Mouse (Mus musculus): ENCODE measurements around the gene Tmem205. TPM values are rescaled to one million over a fixed set of nuclear protein-coding genes. Genes with fewer than 3 reads are reported as not detected.

Gene Tmem205
- polyA plus RNA-seq, 1 experiment from 2014 or later: 58.8 TPM

- 13% methylated on average over 23 of the region's 23 CpGs for WGBS
- peaks cover 26% of the 10 kb centered on the region for H3K27me3 ChIP-seq (ENCODE audit: control insufficient read depth, insufficient read depth, low read length)
Observed at GRCm38 (mm10) chr9:21944267-21944666, 16.9 kb upstream of the Tmem205 start.

GRCm38 (mm10) chr9:21943638-21944037 lies 16.3 kb upstream of the Tmem205 start:
- H3K4me2 ChIP-seq (ENCODE audit: low read length): no peak overlapping the region

More at GRCm38 (mm10) chr9:21944267-21944666, 16.9 kb upstream of the Tmem205 start:
- Histone ChIP-seq H3K9me3 (ENCODE audit: control insufficient read depth, low read length) (no peaks in the 10 kb centered on the region), H3K4me2 (ENCODE audit: low read length) (peak overlapping the region; percentile 22), H3K9ac (ENCODE audit: low read length) (no peak overlapping the region), H3K4me3 (ENCODE audit: control insufficient read depth in 1 of 2, insufficient read depth in 1 of 2, low read depth in 1 of 2, low read length in 2 of 2) (no peak overlapping the region), H3K27ac (replicated peaks in 1 of 2; ENCODE audit: control insufficient read depth in 1 of 2, insufficient read depth in 1 of 2, low read depth in 2 of 2, low read length in 2 of 2) (no peak overlapping the region), H3K4me1 (ENCODE audit: control insufficient read depth in 2 of 2, insufficient read depth in 2 of 2, low read length in 2 of 2) (0 out of 4 replicates have a peak, but pooled peaks cover 0 to 3% of the 10 kb centered on the region in 2 experiments), H3K36me3 (ENCODE audit: control insufficient read depth, insufficient read depth, low read length) (no peaks in the 10 kb centered on the region)
- no peak for ATAC-seq (ENCODE audit: insufficient number of reproducible peaks, insufficient read depth, low FRiP score, low read depth)

GRCm38 (mm10) chr9:21943046-21943445 lies 15.7 kb upstream of the Tmem205 start:
- H3K4me2 ChIP-seq (ENCODE audit: low read length): no peak overlapping the region
- H3K9ac ChIP-seq (ENCODE audit: low read length): no peak overlapping the region
- H3K9me3 ChIP-seq (ENCODE audit: control insufficient read depth, low read length): no peaks in the 10 kb centered on the region
- peaks cover 21% of the 10 kb centered on the region for H3K27me3 ChIP-seq (ENCODE audit: control insufficient read depth, insufficient read depth, low read length)
- no peak overlapping the region for H3K27ac ChIP-seq (replicated peaks in 1 of 2; ENCODE audit: control insufficient read depth in 1 of 2, insufficient read depth in 1 of 2, low read depth in 2 of 2, low read length in 2 of 2)
- H3K4me1 ChIP-seq (ENCODE audit: control insufficient read depth in 2 of 2, insufficient read depth in 2 of 2, low read length in 2 of 2): 0 out of 4 replicates have a peak, but pooled peaks cover 0 to 3% of the 10 kb centered on the region in 2 experiments
- no peak for ATAC-seq (ENCODE audit: insufficient number of reproducible peaks, insufficient read depth, low FRiP score, low read depth)
- no peak overlapping the region for H3K4me3 ChIP-seq (ENCODE audit: control insufficient read depth in 1 of 2, insufficient read depth in 1 of 2, low read depth in 1 of 2, low read length in 2 of 2)
- no peaks in the 10 kb centered on the region for H3K36me3 ChIP-seq (ENCODE audit: control insufficient read depth, insufficient read depth, low read length)
- 64% methylated on average over 12 of the region's 12 CpGs for WGBS

More at GRCm38 (mm10) chr9:21943638-21944037, 16.3 kb upstream of the Tmem205 start:
- no peak for ATAC-seq (ENCODE audit: insufficient number of reproducible peaks, insufficient read depth, low FRiP score, low read depth)
- no peaks in the 10 kb centered on the region for H3K9me3 ChIP-seq (ENCODE audit: control insufficient read depth, low read length)
- H3K27me3 ChIP-seq (ENCODE audit: control insufficient read depth, insufficient read depth, low read length): peaks cover 26% of the 10 kb centered on the region
- 38% methylated on average over 12 of the region's 12 CpGs for WGBS
- no peak overlapping the region for H3K9ac ChIP-seq (ENCODE audit: low read length)
- H3K27ac ChIP-seq (replicated peaks in 1 of 2; ENCODE audit: control insufficient read depth in 1 of 2, insufficient read depth in 1 of 2, low read depth in 2 of 2, low read length in 2 of 2): no peak overlapping the region
- H3K4me3 ChIP-seq (ENCODE audit: control insufficient read depth in 1 of 2, insufficient read depth in 1 of 2, low read depth in 1 of 2, low read length in 2 of 2): no peak overlapping the region
- H3K36me3 ChIP-seq (ENCODE audit: control insufficient read depth, insufficient read depth, low read length): no peaks in the 10 kb centered on the region
- 0 out of 4 replicates have a peak, but pooled peaks cover 0 to 3% of the 10 kb centered on the region in 2 experiments for H3K4me1 ChIP-seq (ENCODE audit: control insufficient read depth in 2 of 2, insufficient read depth in 2 of 2, low read length in 2 of 2)

GRCm38 (mm10) chr9:21938234-21938855 lies 11.0 kb upstream of the Tmem205 start:
- WGBS: 74% methylated on average over 4 of the region's 4 CpGs
- no peaks in the 10 kb centered on the region for H3K36me3 ChIP-seq (ENCODE audit: control insufficient read depth, insufficient read depth, low read length)
- no peaks in the 10 kb centered on the region for H3K27me3 ChIP-seq (ENCODE audit: control insufficient read depth, insufficient read depth, low read length)
- ATAC-seq (ENCODE audit: insufficient number of reproducible peaks, insufficient read depth, low FRiP score, low read depth): no peak
- H3K4me1 ChIP-seq (ENCODE audit: control insufficient read depth in 2 of 2, insufficient read depth in 2 of 2, low read length in 2 of 2): peaks cover 0 to 2% of the 10 kb centered on the region in 2 experiments; a peak in 2 of 4 replicates
- H3K9me3 ChIP-seq (ENCODE audit: control insufficient read depth, low read length): no peaks in the 10 kb centered on the region
- no peak overlapping the region for H3K27ac ChIP-seq (replicated peaks in 1 of 2; ENCODE audit: control insufficient read depth in 1 of 2, insufficient read depth in 1 of 2, low read depth in 2 of 2, low read length in 2 of 2)
- no peak overlapping the region for H3K4me2 ChIP-seq (ENCODE audit: low read length)
- no peak overlapping the region for H3K9ac ChIP-seq (ENCODE audit: low read length)
- no peak overlapping the region for H3K4me3 ChIP-seq (ENCODE audit: control insufficient read depth in 1 of 2, insufficient read depth in 1 of 2, low read depth in 1 of 2, low read length in 2 of 2)

- 80% methylated on average over 4 of the region's 4 CpGs for WGBS
- ATAC-seq (ENCODE audit: insufficient number of reproducible peaks, insufficient read depth, low FRiP score, low read depth): no peak
- no peak overlapping the region for H3K27ac ChIP-seq (replicated peaks in 1 of 2; ENCODE audit: control insufficient read depth in 1 of 2, insufficient read depth in 1 of 2, low read depth in 2 of 2, low read length in 2 of 2)
- H3K9me3 ChIP-seq (ENCODE audit: control insufficient read depth, low read length): no peaks in the 10 kb centered on the region
- no peaks in the 10 kb centered on the region for H3K27me3 ChIP-seq (ENCODE audit: control insufficient read depth, insufficient read depth, low read length)
- H3K9ac ChIP-seq (ENCODE audit: low read length): no peak overlapping the region
- H3K4me2 ChIP-seq (ENCODE audit: low read length): peak overlapping the region; percentile 80
- no peak overlapping the region for H3K4me3 ChIP-seq (ENCODE audit: control insufficient read depth in 1 of 2, insufficient read depth in 1 of 2, low read depth in 1 of 2, low read length in 2 of 2)
- H3K4me1 ChIP-seq (ENCODE audit: control insufficient read depth in 2 of 2, insufficient read depth in 2 of 2, low read length in 2 of 2): peaks cover 0 to 2% of the 10 kb centered on the region in 2 experiments; a peak in 2 of 4 replicates
- no peaks in the 10 kb centered on the region for H3K36me3 ChIP-seq (ENCODE audit: control insufficient read depth, insufficient read depth, low read length)
Observed at GRCm38 (mm10) chr9:21937711-21938175, 10.4 kb upstream of the Tmem205 start.

- peak within 1 kb of the TSS; percentile 71 for H3K9ac ChIP-seq (ENCODE audit: low read length)
- H3K4me1 ChIP-seq (ENCODE audit: control insufficient read depth in 2 of 2, insufficient read depth in 2 of 2, low read length in 2 of 2): peaks cover under 1 to 2% of the 10 kb centered on the region in 2 experiments; a peak in 2 of 4 replicates
- peak; percentile 95 for ATAC-seq (ENCODE audit: insufficient number of reproducible peaks, insufficient read depth, low FRiP score, low read depth)
- H3K27ac ChIP-seq (replicated peaks in 1 of 2; ENCODE audit: control insufficient read depth in 1 of 2, insufficient read depth in 1 of 2, low read depth in 2 of 2, low read length in 2 of 2): no peak within 1 kb of the TSS
- H3K4me2 ChIP-seq (ENCODE audit: low read length): peak within 1 kb of the TSS; percentile 80
- no peaks in the 10 kb centered on the region for H3K36me3 ChIP-seq (ENCODE audit: control insufficient read depth, insufficient read depth, low read length)
- no peaks in the 10 kb centered on the region for H3K9me3 ChIP-seq (ENCODE audit: control insufficient read depth, low read length)
- H3K4me3 ChIP-seq (ENCODE audit: control insufficient read depth in 1 of 2, insufficient read depth in 1 of 2, low read depth in 1 of 2, low read length in 2 of 2): peak within 1 kb of the TSS; percentile 52 to 69
- H3K27me3 ChIP-seq (ENCODE audit: control insufficient read depth, insufficient read depth, low read length): no peaks in the 10 kb centered on the region
- 3% methylated on average over 43 of the region's 43 CpGs for WGBS
Observed at GRCm38 (mm10) chr9:21936692-21937570, 9.6 kb upstream of the Tmem205 start, which contains the start of gene Plppr2. Gene Plppr2, plus strand, starts transcription at chr9:21937033.

GRCm38 (mm10) chr9:21935466-21936131 lies 8.2 kb upstream of the Tmem205 start:
- H3K27me3 ChIP-seq (ENCODE audit: control insufficient read depth, insufficient read depth, low read length): no peaks in the 10 kb centered on the region
- no peak for ATAC-seq (ENCODE audit: insufficient number of reproducible peaks, insufficient read depth, low FRiP score, low read depth)
- H3K4me2 ChIP-seq (ENCODE audit: low read length): 0 out of 2 replicates have a peak overlapping the region, but pooled peaks have one; percentile 80
- H3K27ac ChIP-seq (replicated peaks in 1 of 2; ENCODE audit: control insufficient read depth in 1 of 2, insufficient read depth in 1 of 2, low read depth in 2 of 2, low read length in 2 of 2): no peak overlapping the region
- peaks cover 2 to 4% of the 10 kb centered on the region in 2 experiments; a peak in 2 of 4 replicates for H3K4me1 ChIP-seq (ENCODE audit: control insufficient read depth in 2 of 2, insufficient read depth in 2 of 2, low read length in 2 of 2)
- H3K36me3 ChIP-seq (ENCODE audit: control insufficient read depth, insufficient read depth, low read length): no peaks in the 10 kb centered on the region
- no peak overlapping the region for H3K9ac ChIP-seq (ENCODE audit: low read length)
- H3K9me3 ChIP-seq (ENCODE audit: control insufficient read depth, low read length): no peaks in the 10 kb centered on the region
- H3K4me3 ChIP-seq (ENCODE audit: control insufficient read depth in 1 of 2, insufficient read depth in 1 of 2, low read depth in 1 of 2, low read length in 2 of 2): no peak overlapping the region
- WGBS: 78% methylated on average over 7 of the region's 7 CpGs

Data from heart, embryonic 14.5 days (tissue).